Mouse (Mus musculus) intestine, postnatal 0 days (tissue): ENCODE results near the gene Rbm14. TPM values are rescaled to one million over a fixed set of nuclear protein-coding genes. Genes with fewer than 3 reads are reported as not detected.
A peak's percentile ranks its signal among the peaks of the same experiment; 100 is the strongest.

Source experiments
- ATAC-seq: fragments of 200-750 bp; cut with Nextera tagmentation; 2 replicates; pipeline ENCODE4 v1.8.0; 2017; ENCODE audit warnings: mild to moderate bottlenecking, moderate TSS enrichment, moderate library complexity
- H3K27ac ChIP-seq: fragments of 300-500 bp; sonication (generic); 2 replicates; pipeline ENCODE4 v1.5.1; 2014; ENCODE audit warnings: mild to moderate bottlenecking, low read depth, low read length, moderate library complexity
- H3K27me3 ChIP-seq: fragments of 300-500 bp; sonication (generic); replicated peaks from 2 replicates; pipeline ENCODE4 v1.6.1; 2014; ENCODE audit warnings: low read length, mixed read lengths; ENCODE audit not compliant: control insufficient read depth, insufficient read depth
- H3K36me3 ChIP-seq: fragments of 300-500 bp; sonication (generic); 2 replicates; pipeline ENCODE4 v1.6.1; 2014; ENCODE audit warnings: mild to moderate bottlenecking, moderate library complexity; ENCODE audit not compliant: control insufficient read depth, insufficient read depth
- H3K4me1 ChIP-seq: fragments of 300-500 bp; sonication (generic); replicated peaks from 2 replicates; pipeline ENCODE4 v1.6.1; 2014; ENCODE audit warnings: antibody characterized with exemption, low read length, mixed read lengths; ENCODE audit not compliant: control insufficient read depth, insufficient read depth
- H3K4me2 ChIP-seq: fragments of 300-500 bp; sonication (generic); replicated peaks from 2 replicates; pipeline ENCODE4 v1.6.1; 2014; ENCODE audit warnings: low read depth, mild to moderate bottlenecking, moderate library complexity
- H3K4me3 ChIP-seq: fragments of 300-500 bp; sonication (generic); 2 replicates; pipeline ENCODE4 v1.5.1; 2014; ENCODE audit warnings: low read depth, low read length
- H3K9ac ChIP-seq: fragments of 300-500 bp; sonication (generic); 2 replicates; pipeline ENCODE4 v1.6.1; 2014; ENCODE audit warnings: mild to moderate bottlenecking, low read depth, low read length
- H3K9me3 ChIP-seq: fragments of 300-500 bp; sonication (generic); 2 replicates; pipeline ENCODE4 v1.6.1; 2016; ENCODE audit warnings: mixed run types; ENCODE audit not compliant: control insufficient read depth
- CTCF ChIP-seq: sonication (generic); IDR thresholded peaks from 2 replicates; pipeline ENCODE4 v1.5.1; 2016; ENCODE audit warnings: low read depth, mild to moderate bottlenecking, control low read depth, antibody characterized with exemption, moderate library complexity
- WGBS: fragments of 180-500 bp; shearing (Covaris S2); extraction: QIAGEN DNeasy Blood & Tissue Kit; methylation state at CpG from one replicate; pipeline ENCODE4 v1.1.7; 2014; 5-methylcytosine and 5-hydroxymethylcytosine counted together
- polyA plus RNA-seq: library from polyadenylated mRNA; unstranded; fragments of >200 nt; fragmentation: Nextera tagmentation; extraction: Ambion mirVana; gene quantifications from 2 replicates; pipeline ENCODE4 v1.2.1, GENCODE M21; 2015

The Rbm14 gene
- polyA plus RNA-seq, 1 experiment from 2014 or later = 21.8 TPM

- no peak for TF ChIP-seq CTCF
- WGBS = under 1% methylated on average over 25 of the region's 25 CpGs
- Histone ChIP-seq H3K4me1 (peaks cover 7% of the 10 kb centered on the region; the same call in 1 of the 2 replicates), H3K4me3 (peak within 1 kb of the TSS; percentile 47), H3K9ac (peak within 1 kb of the TSS; percentile 71), H3K9me3 (no peaks in the 10 kb centered on the region), H3K27me3 (peaks cover 16% of the 10 kb centered on the region; the same call in 1 of the 2 replicates), H3K36me3 (peaks cover 3% of the 10 kb centered on the region; the same call in 1 of the 2 replicates), H3K27ac (no peak within 1 kb of the TSS), H3K4me2 (peak within 1 kb of the TSS; percentile 91)
- ATAC-seq = peak; percentile 96
Measured at GRCm38 (mm10) chr19:4839149-4839548, 27.7 kb upstream of the Rbm14 start, which contains the start of the genes Ccs and Ccdc87. Gene Ccs (minus strand): TSS chr19:4839332. Gene Ccdc87 (plus strand): TSS chr19:4839366.

GRCm38 (mm10) chr19:4838526-4839140 is 27.2 kb upstream of the Rbm14 start:
- ATAC-seq = peak; percentile 3; the same call in 1 of the 2 replicates
- WGBS = 27% methylated on average over 10 of the region's 10 CpGs

GRCm38 (mm10) chr19:4837049-4837448 is 25.6 kb upstream of the Rbm14 start:
- WGBS = 93% methylated on average over 6 of the region's 6 CpGs
- H3K9me3 ChIP-seq = no peaks in the 10 kb centered on the region
- H3K4me3 ChIP-seq = no peak overlapping the region
- H3K9ac ChIP-seq = no peak overlapping the region
- ATAC-seq = no peak
- peaks cover 13% of the 10 kb centered on the region; the same call in 1 of the 2 replicates for H3K36me3 ChIP-seq
- H3K27ac ChIP-seq = no peak overlapping the region
- peaks cover 7% of the 10 kb centered on the region; the same call in 1 of the 2 replicates for H3K4me1 ChIP-seq
- no peak overlapping the region for H3K4me2 ChIP-seq
- peaks cover 11% of the 10 kb centered on the region; the same call in 1 of the 2 replicates for H3K27me3 ChIP-seq
- TF ChIP-seq CTCF = no peak

More at GRCm38 (mm10) chr19:4838526-4839140, 27.2 kb upstream of the Rbm14 start:
- H3K9me3 ChIP-seq = no peaks in the 10 kb centered on the region
- H3K4me3 ChIP-seq = peak overlapping the region; percentile 47
- peak overlapping the region; percentile 71 for H3K9ac ChIP-seq
- peak overlapping the region; percentile 91 for H3K4me2 ChIP-seq
- H3K27ac ChIP-seq = no peak overlapping the region
- peaks cover 16% of the 10 kb centered on the region; the same call in 1 of the 2 replicates for H3K27me3 ChIP-seq
- peaks cover 7% of the 10 kb centered on the region; the same call in 1 of the 2 replicates for H3K4me1 ChIP-seq
- peaks cover 3% of the 10 kb centered on the region; the same call in 1 of the 2 replicates for H3K36me3 ChIP-seq
- TF ChIP-seq CTCF = no peak

DNA sequence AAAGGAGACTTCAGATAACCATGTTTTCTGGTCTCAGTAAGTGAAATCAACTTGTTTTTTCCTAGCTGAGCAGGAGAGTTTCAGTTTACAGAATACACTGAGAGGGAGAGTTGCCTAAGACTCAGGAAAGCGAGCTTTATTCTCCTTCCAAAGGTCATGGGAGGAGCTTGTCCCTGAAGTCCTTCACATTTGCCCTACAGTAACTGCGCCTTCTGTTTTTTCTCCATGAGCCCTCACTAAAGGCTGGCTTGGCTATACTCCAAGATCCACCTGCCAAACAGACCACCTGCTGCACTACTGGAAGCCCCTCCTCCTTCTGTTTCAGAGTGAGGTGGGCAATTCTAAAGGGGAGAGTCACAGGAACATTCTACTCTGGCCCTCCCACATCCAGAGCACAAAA is 24.7 kb upstream of the Rbm14 start:
- Histone ChIP-seq H3K4me2 (no peak overlapping the region), H3K36me3 (peaks cover 13% of the 10 kb centered on the region; the same call in 1 of the 2 replicates), H3K27me3 (peaks cover 6% of the 10 kb centered on the region; the same call in 1 of the 2 replicates), H3K9ac (no peak overlapping the region), H3K4me1 (peaks cover 7% of the 10 kb centered on the region; the same call in 1 of the 2 replicates), H3K27ac (peak overlapping the region; percentile 70; the same call in 1 of the 2 replicates), H3K9me3 (no peaks in the 10 kb centered on the region), H3K4me3 (no peak overlapping the region)
- TF ChIP-seq CTCF = no peak
- WGBS = 43% methylated on average over 2 of the region's 2 CpGs
- no peak for ATAC-seq

GRCm38 (mm10) chr19:4833977-4834376 is 22.5 kb upstream of the Rbm14 start:
- no peak overlapping the region for H3K27ac ChIP-seq
- no peaks in the 10 kb centered on the region for H3K27me3 ChIP-seq
- WGBS = 84% methylated on average over 8 of the region's 8 CpGs
- TF ChIP-seq CTCF = no peak
- no peaks in the 10 kb centered on the region for H3K9me3 ChIP-seq
- H3K9ac ChIP-seq = no peak overlapping the region
- H3K4me1 ChIP-seq = 0 out of 2 replicates have a peak, but pooled peaks cover 7% of the 10 kb centered on the region
- H3K4me2 ChIP-seq = no peak overlapping the region
- ATAC-seq = no peak
- no peak overlapping the region for H3K4me3 ChIP-seq
- H3K36me3 ChIP-seq = peaks cover 13% of the 10 kb centered on the region; the same call in 1 of the 2 replicates

GRCm38 (mm10) chr19:4829156-4829555 is 17.7 kb upstream of the Rbm14 start:
- no peaks in the 10 kb centered on the region for H3K9me3 ChIP-seq
- H3K4me1 ChIP-seq = no peaks in the 10 kb centered on the region
- H3K9ac ChIP-seq = no peak overlapping the region
- H3K4me2 ChIP-seq = peak overlapping the region; percentile 30; the same call in 1 of the 2 replicates
- H3K27me3 ChIP-seq = no peaks in the 10 kb centered on the region
- no peak for TF ChIP-seq CTCF
- H3K4me3 ChIP-seq = no peak overlapping the region
- ATAC-seq = peak; percentile 21; the same call in 1 of the 2 replicates
- H3K36me3 ChIP-seq = peaks cover 23% of the 10 kb centered on the region
- whole genome bisulfite sequencing = 48% methylated on average over 7 of the region's 7 CpGs
- H3K27ac ChIP-seq = no peak overlapping the region
